Mouse (Mus musculus) MEL (cell line): ENCODE results near the gene Nemf. TPM values are rescaled to one million over a fixed set of nuclear protein-coding genes. Genes with fewer than 3 reads are reported as not detected.

Experiments used
- polyA plus RNA-seq, 2 experiments: library from polyadenylated mRNA; stranded (reverse) in 1 of 2; unstranded in 1 of 2; fragments of >175 nt in 1 of 2; fragments of >200 nt in 1 of 2; gene quantifications; 2 replicates each; pipeline versions ENCODE4 v1.2.1 to v1.2.4; 2012; ENCODE audit warnings: low replicate concordance in 2 of 2, low read depth in 1 of 2; ENCODE audit not compliant: insufficient read length in 2 of 2, insufficient read depth in 1 of 2, missing spikeins in 1 of 2
- total RNA-seq: library from RNA; depleted of rRNA; stranded (reverse); fragments of 300-350 nt; gene quantifications from 2 replicates; pipeline ENCODE4 v1.2.3, GENCODE M21; 2012; rRNA removed

Nemf gene
- total and polyA plus RNA-seq, 3 experiments = 30.2 to 33.4 TPM; not detected in 1

Other genes with a start within 250 kb of the Nemf start
- gene Rps29, start 198.0 kb downstream of the Nemf start, total RNA-seq = 4,641 and 5,133 TPM in 2 replicates
- gene Rps29, start 198.0 kb downstream of the Nemf start, polyA plus RNA-seq = 1,000 to 10,000 TPM in 1 of 2 experiments, 100 to 1,000 TPM in 1; 450 to 1,410 TPM
- 10.2 and 14.1 TPM in 2 replicates for gene Lrr1, start 188.4 kb downstream of the Nemf start, total RNA-seq
- gene Lrr1, start 188.4 kb downstream of the Nemf start, polyA plus RNA-seq = 10 to 100 TPM in 1 of 2 experiments, not detected in 1; 23.1 TPM
- gene Rpl36al, start 173.1 kb downstream of the Nemf start, total RNA-seq = 1,318 and 1,322 TPM in 2 replicates
- gene Rpl36al, start 173.1 kb downstream of the Nemf start, polyA plus RNA-seq = 100 to 1,000 TPM in 1 of 2 experiments, not detected in 1; 696 TPM
- 43.3 and 65.3 TPM in 2 replicates for gene Mgat2, start 173.0 kb downstream of the Nemf start, total RNA-seq
- gene Mgat2, start 173.0 kb downstream of the Nemf start, polyA plus RNA-seq = 10 to 100 TPM in 1 of 2 experiments, not detected in 1; 40.9 TPM
- gene Gm49383, start 160.1 kb downstream of the Nemf start, total RNA-seq = 25.2 and 27.5 TPM in 2 replicates
- 10 to 100 TPM in 1 of 2 experiments, not detected in 1; 28.8 TPM for gene Gm49383, start 160.1 kb downstream of the Nemf start, polyA plus RNA-seq
- 7.6 and 10.1 TPM in 2 replicates for gene Dnaaf2, start 158.7 kb downstream of the Nemf start, total RNA-seq
- gene Dnaaf2, start 158.7 kb downstream of the Nemf start, polyA plus RNA-seq = 1 to 10 TPM in 1 of 2 experiments, not detected in 1; 5.5 TPM
- gene Gm49384, start 152.9 kb downstream of the Nemf start, total RNA-seq = 24.1 and 26.2 TPM in 2 replicates
- gene Gm49384, start 152.9 kb downstream of the Nemf start, polyA plus RNA-seq = 10 to 100 TPM in 1 of 2 experiments, not detected in 1; 28.5 TPM
- gene Pole2, start 129.0 kb downstream of the Nemf start, total RNA-seq = 14.1 and 14.4 TPM in 2 replicates
- 10 to 100 TPM; 18.0 to 89.5 TPM for gene Pole2, start 129.0 kb downstream of the Nemf start, polyA plus RNA-seq
- gene Klhdc1, start 116.0 kb downstream of the Nemf start, total RNA-seq = 0.23 and 0.26 TPM in 2 replicates
- 1 to 10 TPM in 1 of 2 experiments, not detected in 1; 1.1 TPM for gene Klhdc1, start 116.0 kb downstream of the Nemf start, polyA plus RNA-seq
- 50.2 and 51.7 TPM in 2 replicates for gene Klhdc2, start 60.5 kb downstream of the Nemf start, total RNA-seq
- gene Klhdc2, start 60.5 kb downstream of the Nemf start, polyA plus RNA-seq = 100 to 1,000 TPM in 1 of 2 experiments, 10 to 100 TPM in 1; 48.5 to 154 TPM
- 132 and 140 TPM in 2 replicates for gene Arf6, start 15.0 kb upstream of the Nemf start, total RNA-seq
- 100 to 1,000 TPM; 181 to 192 TPM for gene Arf6, start 15.0 kb upstream of the Nemf start, polyA plus RNA-seq
- gene Gm9887, start 15.3 kb upstream of the Nemf start, total RNA-seq = 0.69 and 1.7 TPM in 2 replicates
- 1 to 10 TPM in 1 of 2 experiments, not detected in 1; 4.9 TPM for gene Gm9887, start 15.3 kb upstream of the Nemf start, polyA plus RNA-seq
- 18.8 and 20.8 TPM in 2 replicates for gene Vcpkmt, start 225.9 kb upstream of the Nemf start, total RNA-seq
- gene Vcpkmt, start 225.9 kb upstream of the Nemf start, polyA plus RNA-seq = 10 to 100 TPM in 1 of 2 experiments, not detected in 1; 43.1 TPM